Mouse (Mus musculus): Measurements from ENCODE around the gene Slamf7.

Gene Slamf7

DNA sequence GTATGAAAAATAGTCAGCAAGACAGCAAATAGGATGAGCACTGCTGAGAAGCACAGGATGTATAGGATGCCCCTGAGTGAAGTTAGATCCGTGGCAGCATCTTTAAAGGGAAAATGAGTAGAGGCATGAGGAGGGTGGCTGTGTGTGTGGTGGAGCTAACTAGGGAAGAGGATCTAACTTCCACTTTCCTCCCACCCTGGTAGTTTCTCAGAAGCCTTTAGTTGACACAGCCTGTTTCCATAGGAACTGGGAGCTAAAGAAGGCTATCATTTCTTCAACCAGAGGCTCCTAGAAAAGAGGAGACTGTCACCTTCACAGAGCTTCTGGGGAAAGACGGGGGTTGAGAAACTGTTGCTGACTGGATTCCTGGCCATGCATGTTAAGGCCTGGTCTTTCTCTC is 14.1 kb downstream of the Slamf7 start:
- no peak for DNase-seq (ENCODE audit: extremely low read depth, low read depth, low spot score)

DNA sequence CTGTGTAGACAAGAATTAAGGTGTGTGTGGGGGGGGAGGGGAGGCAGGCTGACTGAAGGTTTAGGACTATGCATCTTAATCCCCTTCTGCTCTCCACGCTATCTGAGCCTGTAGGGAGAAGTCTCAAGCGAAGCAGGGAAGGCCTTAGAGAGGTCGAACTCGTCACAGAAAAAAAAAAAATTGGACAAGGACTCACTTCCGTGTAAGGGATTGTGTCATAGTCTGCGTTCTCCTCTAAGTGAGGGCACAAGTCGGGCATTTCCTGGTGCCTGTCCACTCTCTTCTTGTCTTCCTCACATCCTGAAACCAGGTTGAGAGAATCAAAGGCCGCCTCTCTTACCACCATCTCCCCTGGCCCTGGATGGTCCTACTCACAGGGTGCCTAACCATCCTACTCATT is 15.7 kb downstream of the Slamf7 start:
- DNase-seq (ENCODE audit: extremely low read depth, low read depth, low spot score), result no peak

DNA sequence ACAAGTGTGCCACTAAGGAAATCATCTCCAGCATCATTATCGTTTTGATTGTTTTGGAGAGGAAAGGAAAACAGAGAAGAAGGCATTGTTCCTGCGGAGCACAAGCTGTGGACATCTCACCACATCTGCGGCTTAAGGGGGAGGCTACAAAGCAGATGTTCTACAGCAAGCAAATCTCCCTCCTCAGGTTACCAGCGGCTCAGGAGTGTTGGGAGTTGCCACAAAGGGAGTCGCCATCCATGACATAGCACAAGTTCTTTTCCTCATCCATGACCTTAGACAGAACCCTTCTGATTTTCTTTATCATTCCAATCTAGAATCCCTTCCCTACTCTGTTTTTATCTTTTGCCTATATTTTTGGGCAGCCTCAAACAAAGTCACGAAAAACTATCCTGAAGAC is 17.1 kb downstream of the Slamf7 start:
- DNase-seq (ENCODE audit: extremely low read depth, low read depth, low spot score), result no peak

DNA sequence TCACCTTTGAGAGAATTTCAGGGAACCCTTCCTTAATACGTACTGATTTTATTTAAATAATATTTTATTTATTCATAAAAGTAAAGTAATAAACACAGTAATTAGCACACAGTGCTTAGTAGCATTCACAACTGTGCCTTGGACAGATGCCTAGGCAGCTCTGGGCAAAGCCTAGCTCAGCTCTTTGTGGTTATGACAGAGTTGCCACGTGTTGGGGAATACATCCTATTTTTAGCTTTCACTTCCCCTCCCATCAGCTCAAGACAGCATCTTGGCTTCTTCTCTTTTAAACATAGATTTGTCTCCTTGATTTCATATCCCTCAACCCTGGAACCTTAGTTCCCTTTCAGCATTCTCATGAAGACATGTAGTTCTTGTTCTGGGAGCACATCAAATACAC is 21.4 kb downstream of the Slamf7 start:
- no peak for DNase-seq (ENCODE audit: extremely low read depth, low read depth, low spot score)

DNA sequence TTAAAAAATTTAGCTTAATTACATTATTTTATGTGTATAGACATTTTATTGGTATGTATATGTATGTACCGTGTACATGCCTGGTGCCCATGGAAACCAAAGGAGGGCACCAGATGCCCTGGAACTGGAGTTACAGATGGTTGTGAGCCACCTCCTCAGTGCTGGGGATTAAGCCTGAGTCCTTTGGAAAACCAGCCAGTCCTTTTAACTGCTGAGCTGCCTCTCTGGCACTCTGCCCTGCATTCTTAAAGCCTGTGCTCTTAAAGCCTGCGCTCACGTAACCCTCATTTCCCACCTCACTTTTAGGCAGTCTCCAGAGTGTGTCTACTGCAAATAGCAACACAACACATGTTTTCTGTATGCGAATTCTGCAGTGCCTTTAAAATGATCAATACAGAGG is 21.9 kb downstream of the Slamf7 start:
- no peak for DNase-seq (ENCODE audit: extremely low read depth, low read depth, low spot score)

DNA sequence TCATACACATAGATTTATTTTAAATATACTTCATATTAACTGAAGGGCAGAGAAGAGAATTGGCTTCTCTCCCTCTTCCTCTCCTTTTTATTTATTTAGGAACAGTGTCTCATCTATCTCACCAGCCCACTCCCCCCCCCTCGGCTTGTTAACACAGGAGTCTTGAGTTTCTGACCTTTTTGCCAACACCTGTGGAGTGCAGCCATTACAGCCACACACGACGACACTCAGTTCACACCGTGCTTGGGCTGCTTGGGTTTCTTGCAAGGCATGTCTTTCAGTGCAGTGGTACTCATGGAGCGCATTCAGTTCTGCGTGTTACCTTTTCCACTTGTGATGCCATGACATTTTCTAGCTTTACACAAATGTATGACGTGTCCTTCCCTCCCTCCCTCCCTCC is 22.8 kb downstream of the Slamf7 start:
- DNase-seq (ENCODE audit: extremely low read depth, low read depth, low spot score), result no peak

DNA sequence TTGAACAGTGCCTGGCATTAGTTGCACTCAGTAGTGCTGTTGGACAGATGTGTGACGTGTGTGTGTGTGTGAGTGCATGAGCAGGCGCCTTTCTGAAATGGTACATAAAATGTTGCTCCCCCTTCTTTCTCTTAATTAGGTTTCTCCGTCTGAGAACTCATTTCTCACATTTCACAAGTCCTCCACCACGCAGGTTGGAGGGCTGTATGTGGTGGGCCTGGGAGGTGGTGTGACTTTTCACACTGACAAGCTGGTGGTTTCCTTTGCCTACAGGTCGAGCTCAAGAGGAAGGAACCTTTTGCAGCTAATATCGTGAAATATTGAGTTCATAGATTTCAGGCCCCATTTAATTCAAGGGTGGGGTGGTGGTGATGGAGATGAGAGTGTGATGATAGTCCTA is 23.7 kb downstream of the Slamf7 start:
- no peak for DNase-seq (ENCODE audit: extremely low read depth, low read depth, low spot score)

DNA sequence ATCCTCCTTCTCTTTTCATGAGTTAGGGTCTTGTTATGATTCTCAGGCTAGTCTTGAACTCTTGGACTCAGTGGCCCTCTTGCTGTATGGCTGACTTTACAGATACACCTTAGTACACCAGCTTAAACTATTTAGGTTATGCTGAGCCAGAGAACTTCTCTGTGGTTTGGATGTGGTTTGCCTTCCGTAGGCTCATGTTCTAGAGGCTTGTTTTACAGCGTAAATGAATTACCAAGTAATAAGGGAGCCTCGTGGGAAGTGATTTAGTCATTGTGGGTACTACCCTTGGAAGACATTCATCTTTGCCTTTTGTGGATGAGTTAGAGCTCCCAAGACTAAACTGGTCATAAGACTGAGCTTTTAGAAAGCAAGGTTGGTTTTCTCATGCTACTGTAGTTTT is 25.0 kb downstream of the Slamf7 start:
- no peak for DNase-seq (ENCODE audit: extremely low read depth, low read depth, low spot score)

DNA sequence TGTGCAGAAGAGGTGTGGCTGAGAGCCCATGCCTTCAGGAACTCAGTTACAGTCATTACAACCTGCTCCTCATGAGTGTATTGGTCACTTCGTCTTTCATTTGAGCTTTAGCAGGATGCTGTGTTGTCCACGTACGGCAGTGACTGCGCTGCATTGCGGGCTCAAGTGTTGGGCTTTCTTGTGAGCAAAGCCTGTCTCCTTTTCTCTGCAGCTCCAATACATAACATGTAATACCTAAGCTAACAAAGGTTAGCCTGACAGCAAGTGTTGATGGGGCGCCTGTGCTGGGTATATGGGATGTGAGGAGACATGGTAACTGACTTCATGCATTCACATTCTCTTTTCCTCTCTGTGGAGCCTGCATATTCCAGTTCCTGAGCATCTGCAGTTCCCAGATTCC is 32.7 kb downstream of the Slamf7 start:
- DNase-seq (ENCODE audit: extremely low read depth, low read depth, low spot score), result no peak

DNA sequence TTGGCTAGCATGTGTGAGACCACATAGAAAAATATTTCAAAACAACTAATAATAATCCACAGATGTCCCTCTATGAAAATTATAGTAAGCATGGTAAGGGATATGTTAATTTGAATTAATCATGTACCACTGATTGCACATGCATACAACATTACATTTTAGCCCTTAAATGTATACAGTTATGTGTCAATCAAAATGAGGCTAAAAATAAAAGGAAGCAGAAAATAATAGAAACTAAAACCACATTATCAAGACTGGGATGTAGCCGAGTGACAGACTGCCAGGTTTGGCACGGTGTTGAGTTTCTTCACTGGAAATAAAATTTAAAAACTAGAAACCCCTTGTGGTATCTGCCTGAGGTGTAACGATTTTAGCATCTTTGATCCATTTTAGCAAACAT is 33.2 kb downstream of the Slamf7 start:
- DNase-seq (ENCODE audit: extremely low read depth, low read depth, low spot score), result no peak

DNA sequence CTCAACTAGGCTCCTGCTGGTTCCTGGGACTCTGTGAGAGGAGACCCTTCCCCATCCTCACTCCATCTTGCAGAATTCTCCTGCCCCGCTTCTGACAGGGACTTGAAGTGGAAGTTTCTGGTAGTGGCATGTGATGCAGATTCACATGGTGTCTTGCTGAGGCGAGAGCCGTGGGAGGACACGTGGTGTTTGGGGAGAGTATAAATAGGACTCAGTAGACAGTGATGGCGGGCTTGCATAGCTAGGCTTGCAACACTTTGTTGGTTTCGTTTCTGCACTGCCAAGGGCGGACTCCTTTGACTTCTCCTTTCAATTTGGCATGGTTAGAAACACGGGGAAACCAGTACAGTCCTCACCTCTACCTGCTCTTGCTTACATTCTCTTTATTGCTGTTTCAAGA is 33.8 kb downstream of the Slamf7 start:
- no peak for DNase-seq (ENCODE audit: extremely low read depth, low read depth, low spot score)

DNA sequence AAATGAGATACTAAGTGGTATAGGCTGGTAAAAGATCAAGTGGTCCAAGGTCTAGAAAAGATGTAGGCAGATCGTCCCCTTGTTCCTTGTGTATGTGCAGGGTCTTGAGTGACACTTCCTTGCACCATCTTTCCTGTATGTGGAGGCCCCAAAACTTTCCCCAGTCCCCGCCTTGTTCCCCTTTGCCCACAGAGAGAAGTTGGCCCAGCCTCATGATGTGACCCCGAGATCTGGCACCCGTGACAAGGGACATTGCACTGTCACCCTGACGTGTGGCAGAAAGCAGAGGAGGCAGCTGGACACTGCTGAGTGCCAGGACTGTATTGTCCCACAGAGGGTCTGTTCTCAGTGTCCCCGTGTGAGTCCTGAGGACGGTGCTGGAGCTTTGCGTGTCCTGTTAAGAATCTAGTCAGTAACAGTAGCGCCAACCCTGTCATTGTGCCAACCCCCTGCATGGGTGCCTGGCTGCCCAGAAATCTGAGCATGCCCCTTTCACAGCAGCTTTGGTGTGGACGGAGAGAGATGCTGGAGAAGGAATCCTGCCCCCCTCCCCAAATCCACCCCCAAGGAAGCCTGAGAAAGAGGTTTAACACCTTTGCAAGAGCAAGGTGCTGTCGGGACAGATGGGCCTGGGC is 35.8 kb downstream of the Slamf7 start:
- DNase-seq (ENCODE audit: extremely low read depth, low read depth, low spot score), result no peak

DNA sequence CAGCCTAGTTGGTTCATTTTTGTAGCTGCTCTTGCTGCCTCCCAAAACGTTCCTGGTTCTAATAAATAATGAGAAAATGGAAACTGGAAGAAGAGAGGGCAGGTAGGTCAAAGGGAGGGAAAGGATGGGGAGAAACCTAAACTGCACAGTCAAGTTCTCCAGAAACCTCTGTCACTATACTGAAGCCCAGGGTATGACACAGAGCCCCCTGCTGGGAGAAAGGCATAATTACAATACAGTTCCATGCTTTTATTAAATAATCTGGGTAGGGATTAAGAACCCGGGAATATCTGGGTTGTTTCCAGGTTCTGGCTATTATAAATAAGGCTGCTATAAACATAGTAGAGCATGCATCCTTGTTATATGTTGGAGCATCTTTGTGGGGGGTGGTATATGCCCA is 38.9 kb downstream of the Slamf7 start:
- no peak for DNase-seq (ENCODE audit: extremely low read depth, low read depth, low spot score)

DNA sequence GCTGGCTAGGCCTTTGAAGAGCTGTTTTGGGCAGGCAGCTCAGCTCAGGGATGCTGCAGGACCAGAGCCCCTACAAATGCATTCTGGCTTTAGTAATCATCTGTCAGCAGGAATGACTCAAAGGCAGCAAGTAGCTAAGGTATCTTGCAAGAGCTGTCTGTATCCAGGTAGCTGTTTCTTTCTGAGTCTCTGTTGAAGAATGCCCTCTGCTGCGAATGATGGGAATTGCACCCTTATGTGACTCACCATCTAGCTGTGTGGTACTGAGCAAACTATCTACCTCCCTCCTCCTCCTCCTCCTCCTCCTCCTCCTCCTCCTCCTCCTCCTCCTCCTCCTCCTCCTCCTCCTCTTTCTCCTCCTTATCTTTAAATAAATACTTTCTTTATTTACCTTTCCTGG is 42.1 kb downstream of the Slamf7 start:
- no peak for DNase-seq (ENCODE audit: extremely low read depth, low read depth, low spot score)

DNA sequence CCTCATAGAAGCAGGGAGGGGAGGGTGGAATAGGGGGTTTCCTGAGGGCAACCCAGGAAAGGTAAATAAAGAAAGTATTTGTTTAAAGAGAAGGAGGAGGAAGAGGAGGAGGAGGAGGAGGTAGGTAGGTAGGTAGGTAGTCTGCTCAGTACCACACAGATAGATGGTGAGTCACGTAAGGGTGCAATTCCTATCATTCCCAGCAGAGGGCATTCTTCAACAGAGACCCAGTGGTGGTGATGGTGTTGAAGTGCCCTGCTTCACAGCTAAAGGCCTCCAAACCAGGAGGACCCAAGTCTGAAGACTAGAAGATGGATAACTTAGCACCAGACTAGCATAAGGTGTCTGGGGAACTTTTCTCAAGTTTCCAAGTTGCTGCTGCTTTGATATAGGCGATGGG is 42.8 kb downstream of the Slamf7 start:
- DNase-seq (ENCODE audit: extremely low read depth, low read depth, low spot score), result no peak

DNA sequence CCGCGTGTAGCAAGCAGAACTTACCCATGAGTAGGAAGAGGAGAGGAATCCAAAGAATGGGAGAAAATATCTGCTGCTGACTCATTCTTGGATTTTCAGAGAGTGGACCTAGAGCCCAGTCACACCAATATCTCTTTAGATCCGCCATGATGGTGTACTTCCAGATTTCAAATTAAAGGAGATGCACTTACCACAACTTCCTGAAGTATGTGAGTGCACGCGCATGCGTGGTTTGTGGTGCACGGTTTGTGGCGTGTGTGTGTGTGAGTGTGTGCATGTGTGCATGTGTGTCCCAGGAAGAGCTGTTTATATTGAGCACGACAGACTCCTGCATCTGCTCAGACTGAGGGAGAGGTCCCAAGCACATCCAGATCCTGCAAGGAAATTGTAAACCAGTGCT is 45.7 kb downstream of the Slamf7 start, which contains the start of gene Ly9:
Gene Ly9, minus strand, starts transcription at position 235 of the 400 bp plus-strand sequence.
- DNase-seq (ENCODE audit: extremely low read depth, low read depth, low spot score), result no peak

DNA sequence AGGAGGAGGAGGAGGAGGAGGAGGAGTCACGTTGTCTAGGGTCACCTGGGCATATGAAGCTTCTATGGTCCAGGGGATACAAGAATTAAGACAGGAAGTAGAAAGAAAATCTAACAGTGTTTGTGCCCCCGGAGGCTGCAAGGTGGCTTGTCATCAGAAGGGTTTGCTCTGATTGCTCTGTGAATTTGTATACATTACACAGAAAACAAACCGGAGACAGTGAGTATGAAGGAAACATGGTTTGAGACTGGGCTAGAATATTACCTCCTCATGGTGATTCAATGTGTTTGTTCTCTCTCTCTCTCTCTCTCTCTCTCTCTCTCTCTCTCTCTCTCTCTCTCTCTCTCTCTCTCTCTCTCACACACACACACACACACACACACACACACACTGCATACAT is 46.2 kb downstream of the Slamf7 start:
- no peak for DNase-seq (ENCODE audit: extremely low read depth, low read depth, low spot score)

DNA sequence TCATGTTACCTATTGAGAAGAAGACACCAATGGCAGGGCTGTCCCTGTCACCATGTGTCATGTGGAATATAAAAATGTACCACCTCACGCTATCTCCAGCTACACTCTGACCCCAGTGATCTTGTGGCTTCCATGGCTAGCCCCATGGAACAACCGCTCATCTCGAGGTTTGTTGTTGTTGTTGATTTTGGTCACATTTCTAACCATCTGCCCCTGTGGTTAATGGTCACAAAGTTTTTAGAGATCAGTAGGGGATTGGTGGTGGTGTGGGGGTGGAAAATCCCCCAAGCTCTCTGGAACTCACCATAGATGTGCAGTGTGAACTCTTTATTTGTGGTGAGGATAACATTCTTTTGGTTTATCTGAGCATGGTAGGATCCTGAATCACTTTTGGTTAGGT is 48.1 kb downstream of the Slamf7 start:
- DNase-seq (ENCODE audit: extremely low read depth, low read depth, low spot score), result no peak

DNA sequence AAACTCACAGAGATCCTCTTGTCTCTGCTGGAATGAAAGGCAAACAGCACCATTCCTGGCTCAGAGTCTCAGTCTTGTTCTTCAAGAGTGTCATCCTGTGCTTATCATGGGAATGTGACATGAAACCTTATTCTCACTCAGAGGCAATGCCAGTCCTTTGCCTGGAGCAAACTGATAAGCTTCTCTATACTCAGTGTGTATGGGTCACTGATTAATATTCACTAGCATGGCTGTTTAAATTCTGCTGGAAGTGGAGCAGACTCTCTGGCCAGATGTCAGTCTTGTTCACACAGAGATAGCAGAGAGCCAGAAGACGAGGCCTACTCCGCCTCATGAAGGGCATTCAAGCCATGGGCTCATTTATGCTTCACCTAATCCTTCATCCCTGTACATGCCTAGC is 68.3 kb downstream of the Slamf7 start:
- no peak for DNase-seq (ENCODE audit: extremely low read depth, low read depth, low spot score)

Measured in fat pad, adult 2 months (tissue).